Mouse (Mus musculus) kidney, embryonic 15.5 days (tissue): ENCODE results near the gene Evl. TPM values are rescaled to one million over a fixed set of nuclear protein-coding genes. Genes with fewer than 3 reads are reported as not detected.
A peak's percentile ranks its signal among the peaks of the same experiment; 100 is the strongest.
"Not testable (repeated sequence)": the region's sequence is repeated elsewhere in the genome, so short reads cannot be mapped to it uniquely, and the experiment has no call there.

Experiments
- ATAC-seq: fragments of 200-750 bp; cut with Nextera tagmentation; replicated peaks from 2 replicates; pipeline ENCODE4 v1.8.0; 2017; ENCODE audit warnings: moderate TSS enrichment; ENCODE audit not compliant: low FRiP score
- H3K27ac ChIP-seq: fragments of 300-500 bp; sonication (generic); 2 replicates; pipeline ENCODE4 v1.5.1; 2015; ENCODE audit warnings: mild to moderate bottlenecking, inconsistent platforms
- H3K27me3 ChIP-seq: fragments of 300-500 bp; sonication (generic); 2 replicates; pipeline ENCODE4 v1.6.1; 2015; ENCODE audit warnings: inconsistent platforms
- H3K36me3 ChIP-seq: fragments of 300-500 bp; sonication (generic); 2 replicates; pipeline ENCODE4 v1.6.1; 2015; ENCODE audit warnings: inconsistent platforms
- H3K4me1 ChIP-seq: fragments of 300-500 bp; sonication (generic); 2 replicates; pipeline ENCODE4 v1.6.1; 2015; ENCODE audit warnings: inconsistent platforms
- H3K4me2 ChIP-seq: fragments of 300-500 bp; sonication (generic); 2 replicates; pipeline ENCODE4 v1.6.1; 2015; ENCODE audit warnings: moderate library complexity, mild to moderate bottlenecking, inconsistent platforms
- H3K4me3 ChIP-seq: fragments of 300-500 bp; sonication (generic); replicated peaks from 2 replicates; pipeline ENCODE4 v1.5.1; 2015; ENCODE audit warnings: mild to moderate bottlenecking, inconsistent platforms
- H3K9ac ChIP-seq: fragments of 300-500 bp; sonication (generic); 2 replicates; pipeline ENCODE4 v1.6.1; 2015; ENCODE audit warnings: mild to moderate bottlenecking, inconsistent platforms
- H3K9me3 ChIP-seq: fragments of 300-500 bp; sonication (generic); replicated peaks from 2 replicates; pipeline ENCODE4 v1.6.1; 2016; ENCODE audit warnings: inconsistent platforms
- WGBS: fragments of 180-500 bp; shearing (Covaris S2); methylation state at CpG from one replicate; pipeline ENCODE4 v1.1.7; 2015; ENCODE audit warnings: mixed read lengths; 5-methylcytosine and 5-hydroxymethylcytosine counted together
- polyA plus RNA-seq: library from polyadenylated mRNA; unstranded; fragments of >200 nt; fragmentation: Nextera tagmentation; extraction: Ambion mirVana; gene quantifications from 2 replicates; pipeline ENCODE4 v1.2.1, GENCODE M21; 2015

Gene Evl
- polyA plus RNA-seq = 45.3 and 47.1 TPM in 2 replicates

DNA sequence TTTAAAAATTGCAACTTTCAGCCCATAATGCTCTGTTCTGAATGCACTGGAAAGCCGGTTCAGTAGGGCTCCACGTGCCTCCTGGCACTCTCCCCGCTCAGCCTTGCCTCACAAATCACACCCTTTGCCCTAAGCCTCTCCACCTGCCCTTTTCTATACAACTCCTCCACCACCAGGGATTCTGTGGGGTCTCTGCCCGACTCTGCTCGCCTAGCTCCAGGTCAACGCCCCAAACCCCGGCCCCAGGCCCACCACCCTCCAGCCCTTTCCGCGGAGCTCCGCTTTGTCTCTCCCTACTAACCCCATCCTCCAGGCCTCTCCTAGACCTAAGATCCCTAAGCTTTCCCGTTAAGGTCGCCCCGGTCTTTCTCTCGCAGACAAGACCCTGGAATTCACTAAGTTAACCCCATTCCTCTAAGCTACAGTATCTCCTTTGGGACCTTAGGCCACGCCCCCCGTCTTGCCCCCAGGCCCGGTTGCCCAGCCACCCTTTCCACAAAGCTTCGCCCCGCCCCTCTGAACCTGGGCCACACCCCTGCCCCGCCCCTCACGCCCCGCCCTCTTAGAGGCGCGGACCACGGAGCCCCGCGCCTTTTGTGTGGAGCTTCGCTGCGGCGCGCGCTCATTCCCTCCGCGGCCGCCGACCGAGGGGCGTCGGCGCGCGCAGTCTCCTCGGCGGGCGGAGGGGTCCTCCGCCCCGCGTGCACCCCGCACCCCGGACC, at the start of gene Evl:
Gene Evl, plus strand, starts transcription at position 601 of the 722 bp plus-strand sequence.
- Histone ChIP-seq H3K9ac (peak within 1 kb of the TSS; percentile 96), H3K4me2 (peak within 1 kb of the TSS; percentile 84), H3K4me3 (peak within 1 kb of the TSS; percentile 100), H3K36me3 (no peaks in the 10 kb centered on the region), H3K9me3 (no peaks in the 10 kb centered on the region), H3K27ac (peak within 1 kb of the TSS; percentile 84), H3K27me3 (0 out of 2 replicates have a peak, but pooled peaks cover 4% of the 10 kb centered on the region), H3K4me1 (peaks cover 34% of the 10 kb centered on the region)
- ATAC-seq = peak; percentile 93
- WGBS = 1% methylated on average over 49 of the region's 50 CpGs

DNA sequence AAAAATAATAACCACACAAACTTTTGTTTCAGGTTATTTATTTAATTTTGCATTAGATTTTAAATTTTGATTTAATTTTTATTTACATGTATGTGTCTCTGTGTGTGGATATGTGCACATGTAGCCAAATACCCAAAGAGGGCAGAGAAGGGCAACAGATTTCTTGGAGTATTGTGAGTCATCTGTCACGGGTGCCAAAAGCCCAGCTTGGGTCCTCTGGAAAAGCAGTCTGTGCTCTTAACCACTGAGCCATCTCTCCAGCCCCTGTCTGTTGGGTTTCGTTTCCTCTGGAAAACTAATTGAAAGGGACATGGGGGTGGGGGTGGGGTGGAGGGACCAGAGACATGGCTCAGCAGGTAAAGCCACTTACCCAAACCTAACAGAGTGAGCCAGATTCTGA, 48.7 kb upstream of the Evl start:
- Histone ChIP-seq H3K4me2 (no peak overlapping the region), H3K27me3 (no peaks in the 10 kb centered on the region), H3K4me1 (peaks cover 18% of the 10 kb centered on the region), H3K4me3 (no peak overlapping the region), H3K9me3 (no peaks in the 10 kb centered on the region), H3K27ac (no peak overlapping the region), H3K36me3 (peaks cover 3% of the 10 kb centered on the region; the same call in 1 of the 2 replicates), H3K9ac (no peak overlapping the region)
- no peak for ATAC-seq
- 87% methylated on average over 2 of the region's 2 CpGs for WGBS

DNA sequence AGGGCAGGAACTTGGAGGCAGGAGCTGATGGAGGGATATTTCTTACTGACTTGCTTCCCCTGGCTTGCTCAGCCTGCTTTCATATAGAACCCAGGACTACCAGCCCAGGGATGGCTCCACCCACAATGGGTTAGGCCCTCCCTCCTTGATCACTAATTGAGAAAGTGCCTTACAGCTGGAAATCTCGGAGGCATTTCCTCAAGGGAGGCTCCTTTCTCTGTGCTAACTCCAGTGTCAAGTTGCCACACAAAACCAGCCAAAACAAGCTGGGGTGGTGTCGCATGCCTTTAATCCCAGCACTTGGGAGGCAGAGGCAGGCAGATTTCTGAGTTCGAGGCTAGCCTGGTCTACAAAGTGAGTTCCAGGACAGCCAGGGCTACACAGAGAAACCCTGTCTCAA, 47.5 kb upstream of the Evl start:
- peaks cover 18% of the 10 kb centered on the region for H3K4me1 ChIP-seq
- H3K27ac ChIP-seq, H3K27me3 ChIP-seq, ATAC-seq, H3K36me3 ChIP-seq, H3K4me3 ChIP-seq, H3K9ac ChIP-seq, H3K4me2 ChIP-seq, H3K9me3 ChIP-seq: not testable (repeated sequence)
- 89% methylated on average over 3 of the region's 3 CpGs for WGBS

DNA sequence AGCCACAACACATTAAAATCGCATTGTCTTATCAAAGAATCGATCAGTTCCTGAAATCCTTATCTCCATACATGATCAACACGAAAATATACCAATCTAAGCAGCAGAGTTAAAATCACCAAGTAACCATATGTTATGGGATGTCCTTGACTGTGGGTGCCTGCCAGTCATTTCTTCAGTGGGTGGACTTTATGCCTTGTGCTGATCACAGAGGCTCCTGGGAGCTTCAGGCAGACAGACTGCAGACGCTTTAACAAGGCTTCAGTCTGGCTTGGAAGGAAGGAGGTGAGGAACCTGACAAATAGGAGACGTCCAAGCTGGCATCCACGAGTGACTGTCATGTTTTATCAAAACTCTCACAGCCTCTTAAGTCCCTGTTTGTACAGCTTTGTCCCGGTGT, 43.9 kb upstream of the Evl start:
- H3K9me3 ChIP-seq = no peaks in the 10 kb centered on the region
- H3K36me3 ChIP-seq = peaks cover 30% of the 10 kb centered on the region
- no peaks in the 10 kb centered on the region for H3K27me3 ChIP-seq
- H3K4me3 ChIP-seq = no peak overlapping the region
- ATAC-seq = no peak
- WGBS = 67% methylated on average over 7 of the region's 7 CpGs
- H3K9ac ChIP-seq = no peak overlapping the region
- H3K4me1 ChIP-seq = peaks cover 3% of the 10 kb centered on the region; the same call in 1 of the 2 replicates
- no peak overlapping the region for H3K27ac ChIP-seq
- no peak overlapping the region for H3K4me2 ChIP-seq

DNA sequence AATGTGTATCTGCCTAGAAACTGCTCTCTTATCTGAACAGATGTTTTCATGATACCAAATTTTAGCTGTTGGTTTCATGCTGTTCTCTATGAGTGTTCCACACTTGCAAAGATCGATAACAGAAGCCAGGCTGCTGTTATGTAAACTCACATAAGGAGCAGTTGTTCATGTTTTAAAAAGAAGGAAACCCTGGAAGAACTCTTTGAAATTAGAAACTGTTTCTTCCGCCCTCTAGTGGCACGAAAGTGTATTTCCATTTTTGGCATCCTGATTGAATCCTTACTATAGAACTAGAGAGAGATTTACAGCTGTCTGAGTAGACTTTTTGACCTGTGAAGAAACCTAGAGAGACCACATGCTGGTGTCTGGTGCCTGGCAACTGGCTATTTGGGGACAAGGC, 43.5 kb upstream of the Evl start:
- Histone ChIP-seq H3K27ac (no peak overlapping the region), H3K36me3 (peaks cover 30% of the 10 kb centered on the region), H3K27me3 (no peaks in the 10 kb centered on the region), H3K4me3 (no peak overlapping the region), H3K4me2 (no peak overlapping the region), H3K9ac (no peak overlapping the region), H3K4me1 (peaks cover 3% of the 10 kb centered on the region; the same call in 1 of the 2 replicates), H3K9me3 (no peaks in the 10 kb centered on the region)
- ATAC-seq = no peak
- WGBS = 7% methylated on average over 3 of the region's 3 CpGs

- no peak for ATAC-seq
- Histone ChIP-seq H3K9ac (no peak overlapping the region), H3K9me3 (no peaks in the 10 kb centered on the region), H3K4me3 (no peak overlapping the region), H3K4me1 (peaks cover 3% of the 10 kb centered on the region; the same call in 1 of the 2 replicates), H3K27ac (no peak overlapping the region), H3K27me3 (no peaks in the 10 kb centered on the region), H3K4me2 (no peak overlapping the region), H3K36me3 (peaks cover 40% of the 10 kb centered on the region)
- WGBS = 94% methylated on average over 12 of the region's 12 CpGs
These were observed 39.1 kb upstream of the Evl start for GRCm38 (mm10) chr12:108515464-108515863.

DNA sequence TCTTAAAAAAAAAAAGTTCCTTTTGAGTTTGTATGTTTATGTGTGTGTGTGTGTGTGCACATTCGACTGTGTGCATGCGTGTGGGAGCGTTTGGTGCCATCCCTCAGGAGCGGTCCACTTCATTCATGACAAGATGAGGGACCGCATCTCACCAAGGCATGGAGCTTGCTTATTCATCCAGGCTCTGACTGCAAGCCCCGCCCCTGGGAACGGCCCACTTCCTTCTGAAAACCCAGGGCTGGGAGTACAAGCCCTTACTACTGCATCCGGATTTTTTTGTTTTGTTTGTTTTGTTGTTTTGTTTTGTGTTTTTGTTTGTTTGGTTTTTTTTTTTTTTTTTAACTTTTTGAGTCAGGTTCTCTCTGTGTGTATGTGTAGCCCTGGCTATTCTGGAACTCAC, 35.1 kb upstream of the Evl start:
- no peaks in the 10 kb centered on the region for H3K4me1 ChIP-seq
- H3K4me2 ChIP-seq = no peak overlapping the region
- 59% methylated on average over 8 of the region's 8 CpGs for WGBS
- H3K9ac ChIP-seq = no peak overlapping the region
- no peaks in the 10 kb centered on the region for H3K9me3 ChIP-seq
- no peak overlapping the region for H3K27ac ChIP-seq
- no peak for ATAC-seq
- H3K27me3 ChIP-seq = no peaks in the 10 kb centered on the region
- no peak overlapping the region for H3K4me3 ChIP-seq
- H3K36me3 ChIP-seq = peaks cover 59% of the 10 kb centered on the region

DNA sequence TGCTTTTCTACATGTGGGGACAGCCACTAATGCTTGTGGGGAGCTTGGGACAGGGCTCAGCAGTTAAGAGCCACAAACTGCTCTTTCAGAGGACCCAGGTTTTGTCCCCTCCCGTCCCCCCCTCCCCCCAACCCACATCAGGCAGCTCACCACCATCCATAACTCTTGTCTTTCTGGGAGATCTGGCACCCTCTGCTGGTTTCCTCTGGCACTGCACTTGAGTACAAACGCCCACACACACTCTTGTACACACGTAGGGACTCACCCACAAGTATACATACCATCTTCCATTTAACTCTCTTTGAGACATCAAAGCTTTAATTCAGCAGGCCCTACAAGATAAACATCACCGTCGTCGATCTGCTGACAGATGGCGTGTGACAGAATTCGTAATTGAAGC, 25.3 kb upstream of the Evl start:
- no peaks in the 10 kb centered on the region for H3K9me3 ChIP-seq
- H3K9ac ChIP-seq = no peak overlapping the region
- no peak overlapping the region for H3K4me2 ChIP-seq
- peaks cover 35% of the 10 kb centered on the region; the same call in 1 of the 2 replicates for H3K36me3 ChIP-seq
- H3K4me1 ChIP-seq = peaks cover 6% of the 10 kb centered on the region
- H3K27me3 ChIP-seq = no peaks in the 10 kb centered on the region
- no peak overlapping the region for H3K27ac ChIP-seq
- 41% methylated on average over 8 of the region's 8 CpGs for WGBS
- no peak overlapping the region for H3K4me3 ChIP-seq
- ATAC-seq = 0 out of 2 replicates have a peak, but pooled peaks have one; percentile 12

GRCm38 (mm10) chr12:108534484-108534883, 20.0 kb upstream of the Evl start:
- Histone ChIP-seq H3K36me3 (peaks cover 55% of the 10 kb centered on the region), H3K9me3 (no peaks in the 10 kb centered on the region), H3K27me3 (no peaks in the 10 kb centered on the region), H3K4me3 (no peak overlapping the region), H3K4me2 (no peak overlapping the region), H3K4me1 (peaks cover 6% of the 10 kb centered on the region), H3K27ac (no peak overlapping the region), H3K9ac (no peak overlapping the region)
- WGBS = 83% methylated on average over 11 of the region's 11 CpGs
- no peak for ATAC-seq

DNA sequence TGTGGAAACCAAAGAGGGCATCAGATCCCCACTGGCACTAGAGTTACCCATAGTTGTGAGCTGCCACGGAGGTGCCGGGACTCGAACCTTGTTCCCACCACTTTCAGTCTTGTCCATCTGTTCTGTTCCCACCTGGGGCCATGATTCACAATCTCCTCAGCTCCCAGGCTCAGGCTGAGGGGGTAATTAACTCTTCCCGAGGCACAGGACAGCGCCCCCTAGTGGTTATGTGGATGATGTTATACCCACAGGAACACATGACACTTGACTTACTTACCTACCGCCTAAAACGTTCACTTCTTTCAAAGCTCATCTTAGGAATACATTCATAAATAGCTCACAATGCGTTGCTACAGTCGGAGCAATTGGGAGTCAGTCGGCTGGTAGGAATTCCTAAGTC, 18.1 kb upstream of the Evl start:
- Histone ChIP-seq H3K4me1 (peaks cover 6% of the 10 kb centered on the region), H3K36me3 (peaks cover 53% of the 10 kb centered on the region), H3K9ac (no peak overlapping the region), H3K9me3 (no peaks in the 10 kb centered on the region), H3K27ac (no peak overlapping the region), H3K4me3 (no peak overlapping the region), H3K27me3 (no peaks in the 10 kb centered on the region), H3K4me2 (no peak overlapping the region)
- ATAC-seq = no peak
- whole genome bisulfite sequencing = 78% methylated on average over 10 of the region's 10 CpGs

DNA sequence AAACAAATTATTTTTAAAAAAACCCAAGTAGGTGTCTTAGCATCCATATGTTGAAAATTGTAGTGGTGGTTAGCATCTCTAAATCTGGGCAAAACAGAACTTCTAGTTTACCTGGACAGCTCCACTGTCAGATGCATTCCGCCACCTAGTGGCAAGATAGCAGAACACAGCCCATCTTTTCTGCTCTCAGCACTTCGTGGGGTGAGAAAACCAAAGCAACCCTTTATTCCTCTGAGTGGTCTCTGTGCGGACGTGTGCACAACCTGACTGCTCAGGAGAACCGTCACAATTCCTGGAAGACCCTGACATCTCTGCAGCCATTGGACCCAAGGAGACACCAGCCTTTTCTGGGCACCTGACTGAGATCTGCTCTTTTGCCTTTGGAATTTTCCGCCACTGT, 13.4 kb upstream of the Evl start:
- H3K36me3 ChIP-seq = peaks cover 31% of the 10 kb centered on the region
- no peak overlapping the region for H3K4me3 ChIP-seq
- H3K27me3 ChIP-seq = no peaks in the 10 kb centered on the region
- no peak for ATAC-seq
- no peaks in the 10 kb centered on the region for H3K9me3 ChIP-seq
- H3K27ac ChIP-seq = no peak overlapping the region
- H3K4me2 ChIP-seq = no peak overlapping the region
- H3K9ac ChIP-seq = no peak overlapping the region
- peaks cover 6% of the 10 kb centered on the region for H3K4me1 ChIP-seq
- WGBS = 32% methylated on average over 6 of the region's 6 CpGs

DNA sequence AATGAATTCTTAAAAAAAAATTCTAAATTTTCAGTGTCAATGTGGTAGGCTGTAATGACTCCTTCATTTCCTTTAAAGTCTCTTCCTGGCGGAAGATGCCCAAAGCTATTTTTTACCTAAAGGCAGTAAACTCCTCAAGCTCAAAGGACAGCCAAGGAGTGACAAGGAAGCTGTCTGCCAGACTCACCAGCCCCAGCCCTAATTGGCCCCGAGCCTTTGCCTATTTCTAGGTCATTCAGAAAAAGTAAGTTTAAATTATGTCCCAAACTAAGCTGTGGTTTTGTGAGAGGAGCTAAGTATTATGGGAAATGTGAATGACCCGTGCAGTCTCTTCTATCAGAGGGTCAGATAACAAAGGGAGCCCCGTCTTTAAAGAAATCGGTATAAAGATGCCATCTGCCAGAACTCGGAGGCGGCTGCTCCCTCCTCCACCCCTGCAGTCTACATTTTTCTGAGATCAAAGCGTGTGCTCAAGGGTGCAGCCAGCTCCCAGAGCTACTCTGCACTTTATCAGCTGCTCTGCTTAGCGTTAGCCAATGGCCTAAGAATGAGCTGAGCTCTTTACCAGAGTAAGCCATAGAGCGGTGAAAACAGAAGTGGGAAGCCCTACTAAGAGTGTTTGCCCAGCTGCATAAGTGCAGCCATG, 7.9 kb upstream of the Evl start:
- Histone ChIP-seq H3K4me2 (peak overlapping the region; percentile 33), H3K27ac (peak overlapping the region; percentile 24; the same call in 1 of the 2 replicates), H3K27me3 (no peaks in the 10 kb centered on the region), H3K36me3 (no peaks in the 10 kb centered on the region), H3K4me3 (no peak overlapping the region), H3K4me1 (peaks cover 23% of the 10 kb centered on the region), H3K9me3 (no peaks in the 10 kb centered on the region), H3K9ac (no peak overlapping the region)
- ATAC-seq = peak; percentile 38; the same call in 1 of the 2 replicates
- 10% methylated on average over 10 of the region's 10 CpGs for WGBS
